Mouse (Mus musculus) lung, adult 2 months (tissue): ENCODE data around the gene Ak5.

Experiments
- CTCF ChIP-seq: fragments of 200-500 bp; IDR thresholded peaks from 2 replicates; pipeline ENCODE4 v1.5.1; 2011; ENCODE audit warnings: mild to moderate bottlenecking, low read length, control low read depth; ENCODE audit not compliant: insufficient read depth
- POLR2A ChIP-seq: fragments of 200-500 bp; IDR thresholded peaks from 2 replicates; pipeline ENCODE4 v1.6.1; 2011; ENCODE audit warnings: low read depth, mild to moderate bottlenecking, control low read depth, low read length, borderline replicate concordance; ENCODE audit errors: extremely low read depth

DNA sequence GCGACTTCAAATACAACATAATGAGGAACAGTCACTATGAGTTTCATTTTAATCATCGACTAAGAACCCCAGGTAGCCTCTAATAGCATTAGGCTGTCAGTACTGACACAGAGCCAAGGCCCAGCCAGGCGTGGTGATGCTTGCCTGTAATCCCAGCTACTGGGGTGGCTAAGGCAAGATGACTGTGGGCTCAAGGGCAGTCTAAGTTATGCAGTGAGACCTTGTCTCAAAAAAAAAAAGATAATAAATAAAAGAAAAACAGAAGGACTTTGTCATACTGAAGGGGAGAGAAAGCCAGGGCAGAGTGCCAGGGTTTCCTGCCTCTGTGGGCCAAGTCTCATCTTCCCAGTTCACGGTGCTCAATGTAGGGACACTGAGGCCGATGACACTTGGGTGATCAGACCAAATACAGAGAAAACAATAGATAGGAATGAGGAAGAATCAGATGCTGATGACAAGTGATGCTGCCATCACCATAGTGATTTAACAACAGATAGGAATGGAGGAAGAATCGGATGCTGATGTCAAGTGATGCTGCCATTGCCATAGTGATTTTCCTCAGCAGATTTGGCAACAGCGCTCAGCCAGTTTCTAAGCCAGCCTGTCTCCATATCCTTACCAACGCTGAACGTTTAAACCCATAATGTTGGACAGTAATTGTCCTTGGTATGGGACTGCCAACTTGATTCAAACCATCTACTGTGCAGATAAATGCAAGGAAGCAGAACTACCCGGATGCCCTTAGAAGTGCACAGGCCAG is 42.9 kb downstream of the Ak5 start:
- TF ChIP-seq POLR2A, result no peak
- TF ChIP-seq CTCF, result no peak
